Mouse (Mus musculus): ENCODE results near the gene Trnt1. TPM values are rescaled to one million over a fixed set of nuclear protein-coding genes. Genes with fewer than 3 reads are reported as not detected.

The Trnt1 gene
- total and polyA plus RNA-seq, 2 experiments from 2014 or later = 9.1 to 40.6 TPM

DNA sequence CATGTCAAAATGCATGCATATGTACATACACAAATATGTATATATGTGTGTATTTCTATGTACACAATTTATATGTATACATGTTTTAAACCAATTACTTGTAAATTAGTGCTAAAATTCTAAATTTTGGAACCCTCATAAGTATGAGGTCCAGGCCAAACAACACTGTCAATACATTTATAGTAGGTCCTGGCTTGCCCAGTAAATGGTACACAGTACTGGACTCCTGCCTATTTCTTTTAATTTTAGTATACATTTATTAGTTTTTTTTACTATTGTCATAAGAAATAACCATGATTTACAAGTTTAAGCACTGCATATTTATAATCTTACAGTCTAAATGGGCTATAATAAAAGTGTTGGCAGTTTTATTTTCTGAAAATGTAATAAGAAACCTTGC lies 50.3 kb downstream of the Trnt1 start:
- Histone ChIP-seq H3K36me3 (replicated peaks; ENCODE audit: control insufficient read depth, insufficient read depth, low read length) (no peaks in the 10 kb centered on the region), H3K9ac (replicated peaks; ENCODE audit: low read depth, low read length) (no peak overlapping the region), H3K27ac (ENCODE audit: low read depth) (no peak overlapping the region), H3K9me3 (replicated peaks; ENCODE audit: control insufficient read depth, low read length) (no peaks in the 10 kb centered on the region), H3K27me3 (ENCODE audit: control insufficient read depth, insufficient read depth, low read length) (no peaks in the 10 kb centered on the region), H3K4me3 (ENCODE audit: low read depth, low read length) (no peak overlapping the region), H3K4me1 (ENCODE audit: control insufficient read depth, insufficient read depth) (no peaks in the 10 kb centered on the region), H3K4me2 (ENCODE audit: low read depth, low read length) (no peak overlapping the region)
- TF ChIP-seq EP300 (IDR thresholded peaks at IDR 0.05; ENCODE audit: low read depth) (no peak), CTCF (IDR thresholded peaks at IDR 0.05; ENCODE audit: low read depth) (no peak)
- ATAC-seq (ENCODE audit: insufficient read depth, low read depth) (no peak), DNase-seq (ENCODE audit: low spot score) (no peak)

DNA sequence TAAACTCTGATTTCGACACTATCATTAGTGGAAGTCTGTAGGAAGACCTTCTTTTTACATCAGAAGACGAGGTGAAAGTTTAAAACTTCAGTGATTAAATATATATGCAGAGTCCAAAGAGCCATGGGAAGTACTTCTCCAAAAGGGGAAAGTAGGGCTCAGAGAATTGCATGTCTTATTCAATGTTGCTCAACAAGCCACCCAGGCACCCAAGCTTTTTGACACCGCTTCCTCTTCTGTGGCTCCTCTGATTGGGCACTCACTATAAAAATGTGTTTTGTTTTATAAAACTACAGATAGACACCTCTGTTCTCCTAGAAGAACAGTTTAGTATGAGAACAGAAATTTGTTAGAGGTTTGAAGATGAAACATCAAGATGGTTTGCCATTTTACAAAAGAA lies 51.0 kb downstream of the Trnt1 start:
- TF ChIP-seq EP300 (IDR thresholded peaks at IDR 0.05; ENCODE audit: low read depth) = no peak
- no peak for TF ChIP-seq CTCF (IDR thresholded peaks at IDR 0.05; ENCODE audit: low read depth)
- Histone ChIP-seq H3K9me3 (replicated peaks; ENCODE audit: control insufficient read depth, low read length) (no peaks in the 10 kb centered on the region), H3K4me1 (ENCODE audit: control insufficient read depth, insufficient read depth) (no peaks in the 10 kb centered on the region), H3K36me3 (replicated peaks; ENCODE audit: control insufficient read depth, insufficient read depth, low read length) (no peaks in the 10 kb centered on the region), H3K4me3 (ENCODE audit: low read depth, low read length) (no peak overlapping the region), H3K27ac (ENCODE audit: low read depth) (no peak overlapping the region), H3K9ac (replicated peaks; ENCODE audit: low read depth, low read length) (no peak overlapping the region), H3K4me2 (ENCODE audit: low read depth, low read length) (no peak overlapping the region), H3K27me3 (ENCODE audit: control insufficient read depth, insufficient read depth, low read length) (no peaks in the 10 kb centered on the region)
- 58% methylated on average over 3 of the region's 3 CpGs for WGBS
- DNase-seq (ENCODE audit: low spot score) (no peak), ATAC-seq (ENCODE audit: insufficient read depth, low read depth) (no peak)

DNA sequence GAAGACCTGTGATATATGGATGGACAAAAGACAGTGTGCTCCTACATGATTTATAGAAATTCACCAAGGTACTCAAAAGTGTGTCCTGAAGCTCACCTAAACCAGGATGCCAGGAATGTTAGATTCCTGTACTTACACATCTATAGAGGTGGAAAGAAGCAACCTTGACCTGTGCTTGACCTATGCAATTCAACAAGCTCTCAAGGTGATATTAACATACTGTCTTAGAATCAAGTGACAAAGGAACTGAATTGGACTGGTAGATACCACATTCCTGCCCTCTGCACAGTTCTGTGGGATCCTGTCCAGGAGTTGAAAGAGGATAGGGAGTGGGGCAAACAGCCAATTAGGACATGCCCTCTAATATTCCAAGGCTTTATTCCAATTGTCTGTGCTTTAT lies 51.6 kb downstream of the Trnt1 start:
- Histone ChIP-seq H3K4me1 (ENCODE audit: control insufficient read depth, insufficient read depth) (no peaks in the 10 kb centered on the region), H3K9me3 (replicated peaks; ENCODE audit: control insufficient read depth, low read length) (no peaks in the 10 kb centered on the region), H3K4me3 (ENCODE audit: low read depth, low read length) (no peak overlapping the region), H3K4me2 (ENCODE audit: low read depth, low read length) (no peak overlapping the region), H3K36me3 (replicated peaks; ENCODE audit: control insufficient read depth, insufficient read depth, low read length) (no peaks in the 10 kb centered on the region), H3K27ac (ENCODE audit: low read depth) (no peak overlapping the region), H3K27me3 (ENCODE audit: control insufficient read depth, insufficient read depth, low read length) (no peaks in the 10 kb centered on the region), H3K9ac (replicated peaks; ENCODE audit: low read depth, low read length) (no peak overlapping the region)
- DNase-seq (ENCODE audit: low spot score) (no peak), ATAC-seq (ENCODE audit: insufficient read depth, low read depth) (no peak)
- no peak for TF ChIP-seq CTCF (IDR thresholded peaks at IDR 0.05; ENCODE audit: low read depth)
- TF ChIP-seq EP300 (IDR thresholded peaks at IDR 0.05; ENCODE audit: low read depth) = no peak

DNA sequence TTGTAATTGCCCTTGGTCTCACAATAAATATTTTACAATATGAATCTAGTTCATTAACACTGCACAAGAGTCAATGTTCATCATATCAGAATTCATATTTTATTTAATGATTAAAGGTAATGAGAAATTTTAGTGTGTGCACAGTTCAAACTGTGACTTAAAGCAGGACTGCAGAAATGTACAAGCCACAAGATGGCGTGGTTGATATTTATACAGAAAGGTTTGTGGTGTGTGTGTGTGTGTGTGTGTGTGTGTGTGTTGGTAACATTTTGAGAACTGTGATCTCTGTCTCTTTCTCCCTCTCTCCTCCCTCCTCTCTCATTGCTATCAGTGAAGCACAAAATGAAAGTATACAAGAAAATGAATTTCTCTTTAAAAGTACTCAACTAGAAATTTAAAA lies 53.4 kb downstream of the Trnt1 start:
- Histone ChIP-seq H3K27ac (ENCODE audit: low read depth) (no peak overlapping the region), H3K9me3 (replicated peaks; ENCODE audit: control insufficient read depth, low read length) (no peaks in the 10 kb centered on the region), H3K36me3 (replicated peaks; ENCODE audit: control insufficient read depth, insufficient read depth, low read length) (no peaks in the 10 kb centered on the region), H3K4me1 (ENCODE audit: control insufficient read depth, insufficient read depth) (no peaks in the 10 kb centered on the region), H3K4me2 (ENCODE audit: low read depth, low read length) (no peak overlapping the region), H3K4me3 (ENCODE audit: low read depth, low read length) (no peak overlapping the region), H3K27me3 (ENCODE audit: control insufficient read depth, insufficient read depth, low read length) (no peaks in the 10 kb centered on the region), H3K9ac (replicated peaks; ENCODE audit: low read depth, low read length) (no peak overlapping the region)
- WGBS = 34% methylated on average over 1 of the region's 1 CpGs
- DNase-seq (ENCODE audit: low spot score) (no peak), ATAC-seq (ENCODE audit: insufficient read depth, low read depth) (no peak)
- no peak for TF ChIP-seq EP300 (IDR thresholded peaks at IDR 0.05; ENCODE audit: low read depth)
- TF ChIP-seq CTCF (IDR thresholded peaks at IDR 0.05; ENCODE audit: low read depth) = peak; percentile 15; the same call in 1 of the 2 replicates

Other genes starting within 250 kb of the Trnt1 start
- not detected in 2 replicates for gene Il5ra, start 20.1 kb upstream of the Trnt1 start, total RNA-seq (2014; rRNA removed; ENCODE audit: low replicate concordance)
- gene Il5ra, start 20.1 kb upstream of the Trnt1 start, polyA plus RNA-seq (2015; fragmentation: Nextera tagmentation; extraction: Ambion mirVana) = 0.05 TPM in 1 of 2 replicates, not detected in the other
- 22.5 and 33.6 TPM in 2 replicates for gene Crbn, start 31.0 kb downstream of the Trnt1 start, total RNA-seq (2014; rRNA removed; ENCODE audit: low replicate concordance)
- gene Crbn, start 31.0 kb downstream of the Trnt1 start, polyA plus RNA-seq (2015; fragmentation: Nextera tagmentation; extraction: Ambion mirVana) = 30.3 and 33.2 TPM in 2 replicates